In genomic region chr17:46674530-46675283, GRCm38 (mm10) we compare ENCODE assay signal across 8 mouse cellular contexts. TPM values are rescaled to one million over a fixed set of nuclear protein-coding genes. Genes with fewer than 3 reads are reported as not detected.
DNase-seq lines count a peak whose midpoint lies in the region; ATAC-seq and TF ChIP-seq lines count a peak whose summit lies in the region.

No protein-coding gene starts in this region.

- H3K4me2 ChIP-seq in forebrain, embryonic 14.5 days (ENCODE audit: low read length), result peak overlapping the region; percentile 91
- peak overlapping the region; percentile 73 for H3K4me2 ChIP-seq in liver, embryonic 14.5 days (ENCODE audit: low read depth)

- TF ChIP-seq CTCF in liver, embryonic 14.5 days (IDR thresholded peaks at IDR 0.05; ENCODE audit: low read depth), result no peak

- no peaks in the 10 kb centered on the region for H3K27me3 ChIP-seq in forebrain, embryonic 14.5 days (replicated peaks; ENCODE audit: control insufficient read depth, insufficient read depth, low read length)
- H3K27me3 ChIP-seq in liver, embryonic 14.5 days (ENCODE audit: control insufficient read depth, insufficient read depth, low read length), result no peaks in the 10 kb centered on the region

- H3K4me3 ChIP-seq in forebrain, embryonic 14.5 days (ENCODE audit: low read depth, low read length), result peak overlapping the region; percentile 67
- peak overlapping the region; percentile 47 to 69 for H3K4me3 ChIP-seq in liver, embryonic 14.5 days (ENCODE audit: insufficient read depth in 1 of 2, low read depth in 2 of 2, low read length in 2 of 2)

- H3K9ac ChIP-seq in forebrain, embryonic 14.5 days (ENCODE audit: low read length), result peak overlapping the region; percentile 3; the same call in 1 of the 2 replicates
- H3K9ac ChIP-seq in liver, embryonic 14.5 days (replicated peaks), result peak overlapping the region; percentile 55

- TF ChIP-seq EP300 in liver, embryonic 14.5 days (IDR thresholded peaks at IDR 0.05; ENCODE audit: low read depth), result no peak

- peaks cover 15% of the 10 kb centered on the region for H3K4me1 ChIP-seq in forebrain, embryonic 14.5 days (ENCODE audit: control insufficient read depth, insufficient read depth, low read length)
- peaks cover 13 to 21% of the 10 kb centered on the region in 2 experiments for H3K4me1 ChIP-seq in liver, embryonic 14.5 days (replicated peaks; ENCODE audit: control insufficient read depth in 2 of 2, insufficient read depth in 2 of 2, low read length in 1 of 2)

- DNase-seq in cerebellum, adult 9-11 months, result peak; percentile 62
- DNase-seq in cerebellum, postnatal 14 days, result no peak
- DNase-seq in CD4-positive helper T cell, adult 2 months (ENCODE audit: low read depth, low spot score), result peak; percentile 11
- no peak for DNase-seq in forebrain, embryonic 14.5 days (ENCODE audit: low spot score)
- no peak for DNase-seq in liver, embryonic 14.5 days (ENCODE audit: low read depth in 3 of 3, low spot score in 3 of 3)
- no peak for DNase-seq in T-cell, adult 2 months (ENCODE audit: low spot score)
- no peak for DNase-seq in Muller cell, postnatal 12 days (ENCODE audit: inconsistent ontology term)
- DNase-seq in right cerebral cortex, postnatal 4 days, result no peak

- ATAC-seq in forebrain, embryonic 14.5 days, result peak; percentile 28
- peak; percentile 16 for ATAC-seq in liver, embryonic 14.5 days (ENCODE audit: insufficient read depth)

- peaks cover 56% of the 10 kb centered on the region for H3K36me3 ChIP-seq in forebrain, embryonic 14.5 days (ENCODE audit: control insufficient read depth, insufficient read depth, low read length)
- H3K36me3 ChIP-seq in liver, embryonic 14.5 days (replicated peaks; ENCODE audit: control insufficient read depth, insufficient read depth, low read depth), result peaks cover 24% of the 10 kb centered on the region

- H3K9me3 ChIP-seq in forebrain, embryonic 14.5 days (replicated peaks; ENCODE audit: control insufficient read depth, low read length), result no peaks in the 10 kb centered on the region
- no peaks in the 10 kb centered on the region for H3K9me3 ChIP-seq in liver, embryonic 14.5 days (ENCODE audit: control insufficient read depth, low read length)

- peak overlapping the region; percentile 10 for H3K27ac ChIP-seq in forebrain, embryonic 14.5 days (ENCODE audit: low read depth, low read length)
- peak overlapping the region; percentile 48 for H3K27ac ChIP-seq in liver, embryonic 14.5 days

- 24% methylated on average over 15 of the region's 15 CpGs for WGBS in forebrain, embryonic 14.5 days
- 37% methylated on average over 15 of the region's 15 CpGs for WGBS in liver, embryonic 14.5 days (ENCODE audit: insufficient replicate concordance)

RNA-seq across cellular contexts. Expression of gene Rrp36, which starts 0.6 kb away (rescaled TPM):
- polyA plus RNA-seq in forebrain, embryonic 14.5 days (2014; fragmentation: Nextera tagmentation; extraction: Ambion mirVana), result 30.1 and 31.4 TPM in 2 replicates
- polyA plus RNA-seq in liver, embryonic 14.5 days (2012; rRNA removed), result 16.4 and 20.3 TPM in 2 replicates
- 11.4 and 14.0 TPM in 2 replicates for polyA plus RNA-seq in liver, embryonic 14.5 days (2014; fragmentation: Nextera tagmentation; extraction: Ambion mirVana)

RNA-seq across cellular contexts. Expression of gene Mea1, which starts 3.9 kb away (rescaled TPM):
- 243 and 265 TPM in 2 replicates for polyA plus RNA-seq in forebrain, embryonic 14.5 days (2014; fragmentation: Nextera tagmentation; extraction: Ambion mirVana)
- 27.3 and 34.4 TPM in 2 replicates for polyA plus RNA-seq in liver, embryonic 14.5 days (2012; rRNA removed)
- polyA plus RNA-seq in liver, embryonic 14.5 days (2014; fragmentation: Nextera tagmentation; extraction: Ambion mirVana), result 61.7 and 62.4 TPM in 2 replicates

RNA-seq across cellular contexts. Expression of gene Klhdc3, which starts 6.0 kb away (rescaled TPM):
- 147 and 164 TPM in 2 replicates for polyA plus RNA-seq in forebrain, embryonic 14.5 days (2014; fragmentation: Nextera tagmentation; extraction: Ambion mirVana)
- 40.2 and 41.5 TPM in 2 replicates for polyA plus RNA-seq in liver, embryonic 14.5 days (2012; rRNA removed)
- polyA plus RNA-seq in liver, embryonic 14.5 days (2014; fragmentation: Nextera tagmentation; extraction: Ambion mirVana), result 46.3 and 49.4 TPM in 2 replicates

RNA-seq across cellular contexts. Expression of gene Cul7, which starts 24.6 kb away (rescaled TPM):
- 28.3 and 30.2 TPM in 2 replicates for polyA plus RNA-seq in forebrain, embryonic 14.5 days (2014; fragmentation: Nextera tagmentation; extraction: Ambion mirVana)
- polyA plus RNA-seq in liver, embryonic 14.5 days (2012; rRNA removed), result 11.3 and 14.9 TPM in 2 replicates
- 7.1 and 8.3 TPM in 2 replicates for polyA plus RNA-seq in liver, embryonic 14.5 days (2014; fragmentation: Nextera tagmentation; extraction: Ambion mirVana)

RNA-seq across cellular contexts. Expression of gene Mrpl2, which starts 28.7 kb away (rescaled TPM):
- 83.3 and 108 TPM in 2 replicates for polyA plus RNA-seq in forebrain, embryonic 14.5 days (2014; fragmentation: Nextera tagmentation; extraction: Ambion mirVana)
- polyA plus RNA-seq in liver, embryonic 14.5 days (2012; rRNA removed), result 36.1 and 46.6 TPM in 2 replicates
- 84.6 and 91.0 TPM in 2 replicates for polyA plus RNA-seq in liver, embryonic 14.5 days (2014; fragmentation: Nextera tagmentation; extraction: Ambion mirVana)

Comparison
In these comparisons a context has a peak if more than half of its experiments do, and no peak if none do; other contexts are left out.
1. DNase-seq: peak in cerebellum, adult 9-11 months (single experiment) and CD4-positive helper T cell, adult 2 months (single experiment); none in cerebellum, postnatal 14 days (0 of 2), forebrain, embryonic 14.5 days (single experiment), liver, embryonic 14.5 days (0 of 3), T-cell, adult 2 months (single experiment), Muller cell, postnatal 12 days (single experiment) and right cerebral cortex, postnatal 4 days (single experiment).